Mouse (Mus musculus): ENCODE measurements around the gene Ccz1.

DNA sequence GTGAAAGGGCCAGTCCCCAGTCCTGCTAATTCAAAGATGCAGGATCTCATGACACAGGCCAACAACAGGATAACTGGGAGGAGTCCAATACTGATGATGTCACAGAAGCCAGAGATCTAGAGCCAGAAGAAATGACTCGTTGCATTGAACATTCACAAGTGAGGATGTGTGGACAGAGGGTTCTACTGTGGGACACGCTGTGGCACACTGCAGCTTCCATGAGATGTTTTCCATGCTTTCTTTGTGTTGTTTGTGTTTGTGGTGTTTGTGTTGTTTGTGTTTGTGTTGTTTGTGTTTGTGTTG lies 39.1 kb downstream of the Ccz1 start:
- TF ChIP-seq CTCF (IDR thresholded peaks at IDR 0.05; ENCODE audit: low read depth, low read length) = no peak
- no peak for TF ChIP-seq POLR2A (IDR thresholded peaks at IDR 0.05; ENCODE audit: borderline replicate concordance, low read depth, low read length)
